Mouse (Mus musculus) forelimb bud, embryonic 11.5 days (tissue): Measurements from ENCODE around the gene Glis3.

Experiments used
- DNase-seq: peaks from one replicate; pipeline ENCODE4 v3.0.0-alpha.2; 2012; ENCODE audit warnings: low read depth, low spot score

The Glis3 gene

GRCm38 (mm10) chr19:28493605-28494260 lies 186.1 kb downstream of the Glis3 start:
- DNase-seq = no peak

- no peak for DNase-seq
Measured at GRCm38 (mm10) chr19:28478055-28478454, 201.8 kb downstream of the Glis3 start.

- no peak for DNase-seq
Measured at GRCm38 (mm10) chr19:28477326-28477863, 202.5 kb downstream of the Glis3 start.

- DNase-seq = no peak
Measured at GRCm38 (mm10) chr19:28473621-28474020, 206.3 kb downstream of the Glis3 start.

- DNase-seq = no peak
Measured at GRCm38 (mm10) chr19:28471144-28471543, 208.7 kb downstream of the Glis3 start.

GRCm38 (mm10) chr19:28465779-28466178 lies 214.1 kb downstream of the Glis3 start:
- DNase-seq = no peak

GRCm38 (mm10) chr19:28454331-28454730 lies 225.5 kb downstream of the Glis3 start:
- DNase-seq = no peak

- DNase-seq = peak; percentile 23
Measured at GRCm38 (mm10) chr19:28452951-28453520, 226.8 kb downstream of the Glis3 start.

GRCm38 (mm10) chr19:28448811-28449210 lies 231.1 kb downstream of the Glis3 start:
- DNase-seq = peak; percentile 57

GRCm38 (mm10) chr19:28442161-28442560 lies 237.7 kb downstream of the Glis3 start:
- DNase-seq = no peak

- DNase-seq = no peak
Measured at GRCm38 (mm10) chr19:28436457-28437148, 243.3 kb downstream of the Glis3 start.

- DNase-seq = no peak
Measured at GRCm38 (mm10) chr19:28428220-28428816, 251.6 kb downstream of the Glis3 start.

GRCm38 (mm10) chr19:28424180-28424579 lies 255.7 kb downstream of the Glis3 start:
- DNase-seq = no peak

GRCm38 (mm10) chr19:28422939-28423338 lies 256.9 kb downstream of the Glis3 start:
- DNase-seq = peak; percentile 12

GRCm38 (mm10) chr19:28416069-28416468 lies 263.8 kb downstream of the Glis3 start:
- DNase-seq = no peak

- no peak for DNase-seq
Measured at GRCm38 (mm10) chr19:28408787-28409186, 271.1 kb downstream of the Glis3 start.

GRCm38 (mm10) chr19:28402956-28403355 lies 276.9 kb downstream of the Glis3 start:
- DNase-seq = no peak

- DNase-seq = no peak
Measured at GRCm38 (mm10) chr19:28395584-28395861, 284.4 kb downstream of the Glis3 start.

GRCm38 (mm10) chr19:28394826-28395583 lies 284.9 kb downstream of the Glis3 start:
- peak; percentile 39 for DNase-seq

- no peak for DNase-seq
Measured at GRCm38 (mm10) chr19:28393766-28394165, 286.1 kb downstream of the Glis3 start.

- DNase-seq = no peak
Measured at GRCm38 (mm10) chr19:28392838-28393237, 287.0 kb downstream of the Glis3 start.

- no peak for DNase-seq
Measured at GRCm38 (mm10) chr19:28390920-28391319, 289.0 kb downstream of the Glis3 start.
